Mouse (Mus musculus): Measurements from ENCODE around the gene Hhat. TPM values are rescaled to one million over a fixed set of nuclear protein-coding genes. Genes with fewer than 3 reads are reported as not detected.

Hhat gene
- polyA plus RNA-seq, 1 experiment = 0.39 TPM

DNA sequence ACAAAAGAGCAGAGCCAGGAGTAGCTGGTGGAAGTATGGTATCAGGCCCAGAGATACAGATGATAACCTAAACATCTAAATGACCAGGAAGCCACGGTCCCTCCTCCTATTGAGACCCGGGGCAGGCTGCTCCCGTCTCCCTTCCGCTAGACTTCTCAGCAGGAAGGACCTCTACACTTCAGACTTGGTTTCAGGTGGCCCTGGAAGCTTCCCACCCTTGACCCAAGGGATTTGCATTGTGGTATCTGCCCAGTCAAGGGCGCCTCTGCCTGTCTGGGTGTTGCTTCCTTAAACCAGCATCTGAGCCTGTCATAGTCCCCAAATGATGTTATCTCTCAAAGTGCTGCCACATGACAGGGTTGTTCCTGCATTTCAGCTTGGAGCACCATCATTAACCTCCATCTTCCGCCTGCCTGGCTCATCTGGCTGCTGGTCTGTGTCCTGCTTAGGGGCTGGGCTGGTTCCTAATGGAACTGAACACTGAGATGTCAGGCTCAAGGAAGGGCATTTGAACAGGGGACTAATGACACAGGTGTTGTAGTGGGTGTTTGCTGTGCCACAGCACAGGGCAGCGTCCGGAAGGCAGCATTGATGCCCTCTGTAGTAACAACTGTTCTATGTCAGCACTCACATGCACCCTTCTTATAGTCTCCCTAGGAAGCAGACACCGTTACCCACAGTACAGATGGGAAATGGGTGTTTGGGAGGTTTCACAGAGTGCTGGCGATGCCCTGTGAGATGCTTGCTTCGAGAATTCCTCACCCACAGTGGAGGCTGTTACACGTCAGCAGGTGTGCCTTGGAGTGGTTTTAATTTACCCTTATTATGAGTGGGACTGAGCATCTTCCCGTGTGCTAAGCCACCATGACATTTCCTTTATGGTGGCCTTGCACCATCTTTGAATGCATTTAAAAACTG is 280.9 kb downstream of the Hhat start:
- TF ChIP-seq POLR2A (IDR thresholded peaks at IDR 0.05; ENCODE audit: borderline replicate concordance, low read depth, low read length) = no peak
- no peak for TF ChIP-seq CTCF (IDR thresholded peaks at IDR 0.05; ENCODE audit: low read depth, low read length)
- H3K4me1 ChIP-seq (ENCODE audit: control insufficient read depth, insufficient read depth, low read length) = no peaks in the 10 kb centered on the region
- no peak overlapping the region for H3K27ac ChIP-seq (ENCODE audit: insufficient read depth, low read depth, low read length)
- H3K4me3 ChIP-seq (ENCODE audit: insufficient read depth, low read length) = no peak overlapping the region

DNA sequence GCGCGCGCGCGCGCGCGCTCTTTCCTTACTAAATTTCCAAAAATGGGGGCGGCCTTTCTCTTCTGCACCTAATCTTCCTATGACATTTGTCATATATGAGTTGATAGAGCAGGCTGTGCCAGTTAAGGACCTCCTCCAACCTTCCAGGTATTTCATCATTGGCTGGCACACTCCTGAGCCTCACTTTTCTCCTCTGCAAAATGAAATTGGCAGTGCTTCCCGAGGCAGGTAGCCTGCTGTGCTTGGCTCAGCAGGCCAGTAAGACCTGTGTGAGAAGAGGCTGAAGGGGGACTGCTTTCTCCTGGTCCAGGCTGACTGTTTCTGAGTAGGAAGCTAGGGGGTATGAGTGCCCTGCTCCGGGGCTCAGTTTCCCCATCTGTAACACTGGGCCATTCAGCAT is 283.5 kb downstream of the Hhat start:
- TF ChIP-seq POLR2A (IDR thresholded peaks at IDR 0.05; ENCODE audit: borderline replicate concordance, low read depth, low read length) = no peak
- no peak for TF ChIP-seq CTCF (IDR thresholded peaks at IDR 0.05; ENCODE audit: low read depth, low read length)
- no peaks in the 10 kb centered on the region for H3K4me1 ChIP-seq (ENCODE audit: control insufficient read depth, insufficient read depth, low read length)
- H3K4me3 ChIP-seq (ENCODE audit: insufficient read depth, low read length) = no peak overlapping the region
- H3K27ac ChIP-seq (ENCODE audit: insufficient read depth, low read depth, low read length) = no peak overlapping the region

DNA sequence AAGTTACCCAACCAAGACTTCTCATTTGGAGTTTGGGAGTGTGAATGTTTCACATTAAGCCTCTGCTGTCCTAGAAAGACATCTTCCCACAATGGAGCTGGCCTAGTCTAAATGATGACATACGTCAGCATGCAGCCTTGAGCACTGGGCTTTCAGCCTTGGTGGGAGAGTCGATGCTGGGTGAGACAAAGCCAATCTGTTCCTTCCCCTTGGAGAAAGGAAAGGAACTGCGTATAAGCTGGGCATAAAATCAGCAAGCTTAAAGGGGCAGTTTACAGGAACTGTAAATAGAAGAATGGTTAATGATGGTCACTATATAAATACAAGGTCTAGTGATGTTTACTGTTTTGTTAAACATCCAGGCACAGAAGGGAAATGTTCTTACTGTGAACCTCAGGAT is 286.0 kb downstream of the Hhat start:
- Histone ChIP-seq H3K4me1 (ENCODE audit: control insufficient read depth, insufficient read depth, low read length) (no peaks in the 10 kb centered on the region), H3K27ac (ENCODE audit: insufficient read depth, low read depth, low read length) (no peak overlapping the region), H3K4me3 (ENCODE audit: insufficient read depth, low read length) (no peak overlapping the region)
- TF ChIP-seq POLR2A (IDR thresholded peaks at IDR 0.05; ENCODE audit: borderline replicate concordance, low read depth, low read length) = no peak
- no peak for TF ChIP-seq CTCF (IDR thresholded peaks at IDR 0.05; ENCODE audit: low read depth, low read length)

DNA sequence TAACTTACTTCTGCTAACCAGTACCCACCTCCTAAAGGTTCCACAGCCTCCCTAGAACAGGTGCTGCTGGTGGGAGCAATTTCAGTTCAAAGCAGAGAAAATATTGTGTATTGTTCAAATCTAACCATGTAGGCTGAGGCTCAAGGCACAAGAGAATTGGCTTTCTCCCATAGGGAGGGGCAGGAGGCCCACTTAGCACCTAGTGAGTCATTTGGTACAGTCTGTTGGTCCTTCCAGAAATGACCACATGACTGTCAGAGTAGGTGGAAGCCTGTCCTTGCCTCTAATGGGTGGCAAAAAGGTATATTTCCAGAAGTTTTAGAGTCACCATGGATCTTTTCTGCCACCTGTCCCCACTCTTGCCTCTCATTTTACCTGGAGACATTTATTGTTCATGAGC is 289.6 kb downstream of the Hhat start:
- H3K4me1 ChIP-seq (ENCODE audit: control insufficient read depth, insufficient read depth, low read length) = no peaks in the 10 kb centered on the region
- H3K4me3 ChIP-seq (ENCODE audit: insufficient read depth, low read length) = no peak overlapping the region
- H3K27ac ChIP-seq (ENCODE audit: insufficient read depth, low read depth, low read length) = no peak overlapping the region
- TF ChIP-seq POLR2A (IDR thresholded peaks at IDR 0.05; ENCODE audit: borderline replicate concordance, low read depth, low read length) (no peak), CTCF (IDR thresholded peaks at IDR 0.05; ENCODE audit: low read depth, low read length) (no peak)

DNA sequence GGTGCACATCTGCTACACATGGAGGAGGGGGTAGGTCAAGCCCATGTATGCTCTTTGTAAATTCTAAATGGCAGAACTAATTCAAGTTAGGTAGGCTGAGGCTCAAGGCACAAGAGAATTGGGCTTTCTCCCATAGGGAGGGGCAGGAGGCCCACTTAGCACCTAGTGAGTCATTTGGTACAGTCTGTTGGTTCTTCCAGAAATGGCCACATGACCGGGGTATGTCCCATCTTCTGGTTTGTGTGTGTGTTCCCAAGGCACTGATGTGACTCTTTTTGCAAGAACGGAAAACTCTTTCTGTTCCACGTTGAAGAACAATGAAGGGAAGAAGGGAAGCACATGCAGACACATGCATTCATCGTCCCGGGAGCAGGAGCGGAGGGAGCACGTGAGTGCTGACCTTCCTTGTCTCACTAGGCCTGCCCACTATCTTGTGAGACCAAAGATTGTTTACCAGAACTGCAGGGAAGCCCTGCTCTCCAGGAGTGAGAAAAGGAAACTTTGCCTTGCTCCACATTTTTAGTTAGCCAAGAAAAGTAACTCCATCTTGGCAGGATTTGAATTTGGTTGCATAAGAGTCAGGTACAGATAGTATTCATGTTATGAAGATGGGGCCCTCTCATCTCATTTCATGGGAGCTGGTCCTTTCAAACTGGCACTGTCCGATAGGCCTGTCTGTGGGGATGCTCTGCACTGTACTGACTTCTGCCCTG is 290.8 kb downstream of the Hhat start:
- TF ChIP-seq POLR2A (IDR thresholded peaks at IDR 0.05; ENCODE audit: borderline replicate concordance, low read depth, low read length) (no peak), CTCF (IDR thresholded peaks at IDR 0.05; ENCODE audit: low read depth, low read length) (no peak)
- no peak overlapping the region for H3K27ac ChIP-seq (ENCODE audit: insufficient read depth, low read depth, low read length)
- no peaks in the 10 kb centered on the region for H3K4me1 ChIP-seq (ENCODE audit: control insufficient read depth, insufficient read depth, low read length)
- no peak overlapping the region for H3K4me3 ChIP-seq (ENCODE audit: insufficient read depth, low read length)

DNA sequence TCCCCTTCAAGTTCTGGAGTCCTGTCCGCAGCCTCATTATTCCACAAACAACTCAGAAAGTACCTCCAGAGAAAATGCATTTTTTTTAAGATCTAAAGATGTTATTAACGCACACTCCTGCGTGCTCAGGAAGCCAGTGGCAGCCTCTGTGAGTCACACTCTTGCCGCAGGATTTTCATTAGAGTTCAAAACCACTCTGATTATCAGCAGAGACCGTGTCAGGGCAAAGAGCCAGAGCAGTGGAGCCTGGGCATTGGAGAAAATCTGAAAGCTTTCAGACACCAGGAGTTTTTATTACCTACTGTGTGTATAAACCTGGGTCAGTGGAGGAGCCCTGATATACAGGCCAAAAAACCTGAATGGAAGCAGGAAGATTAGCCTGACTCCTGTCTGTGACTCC is 292.8 kb downstream of the Hhat start:
- TF ChIP-seq POLR2A (IDR thresholded peaks at IDR 0.05; ENCODE audit: borderline replicate concordance, low read depth, low read length) (no peak), CTCF (IDR thresholded peaks at IDR 0.05; ENCODE audit: low read depth, low read length) (no peak)
- H3K4me3 ChIP-seq (ENCODE audit: insufficient read depth, low read length) = no peak overlapping the region
- H3K27ac ChIP-seq (ENCODE audit: insufficient read depth, low read depth, low read length) = no peak overlapping the region
- no peaks in the 10 kb centered on the region for H3K4me1 ChIP-seq (ENCODE audit: control insufficient read depth, insufficient read depth, low read length)

DNA sequence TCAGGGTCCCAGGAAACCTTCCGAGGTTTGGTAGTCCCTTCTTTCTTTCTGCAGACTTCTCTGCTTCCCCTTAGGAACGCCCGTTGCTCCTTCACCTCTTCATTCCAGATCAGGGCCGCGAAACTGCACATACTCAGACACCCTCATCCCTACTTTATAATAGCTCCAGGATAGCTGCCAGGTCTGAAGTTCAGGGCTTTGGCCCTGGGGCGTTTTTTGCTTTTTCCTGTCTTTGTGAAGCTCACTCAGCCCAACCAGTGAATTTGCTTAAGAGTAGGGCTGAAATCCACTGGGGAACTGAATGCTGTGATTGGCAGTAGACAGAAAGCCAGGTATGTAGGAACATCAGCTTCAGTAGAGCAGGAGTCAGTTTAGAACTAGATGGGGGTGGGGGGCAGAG is 293.5 kb downstream of the Hhat start:
- H3K4me1 ChIP-seq (ENCODE audit: control insufficient read depth, insufficient read depth, low read length) = no peaks in the 10 kb centered on the region
- no peak overlapping the region for H3K4me3 ChIP-seq (ENCODE audit: insufficient read depth, low read length)
- no peak overlapping the region for H3K27ac ChIP-seq (ENCODE audit: insufficient read depth, low read depth, low read length)
- TF ChIP-seq CTCF (IDR thresholded peaks at IDR 0.05; ENCODE audit: low read depth, low read length) = no peak
- TF ChIP-seq POLR2A (IDR thresholded peaks at IDR 0.05; ENCODE audit: borderline replicate concordance, low read depth, low read length) = no peak

DNA sequence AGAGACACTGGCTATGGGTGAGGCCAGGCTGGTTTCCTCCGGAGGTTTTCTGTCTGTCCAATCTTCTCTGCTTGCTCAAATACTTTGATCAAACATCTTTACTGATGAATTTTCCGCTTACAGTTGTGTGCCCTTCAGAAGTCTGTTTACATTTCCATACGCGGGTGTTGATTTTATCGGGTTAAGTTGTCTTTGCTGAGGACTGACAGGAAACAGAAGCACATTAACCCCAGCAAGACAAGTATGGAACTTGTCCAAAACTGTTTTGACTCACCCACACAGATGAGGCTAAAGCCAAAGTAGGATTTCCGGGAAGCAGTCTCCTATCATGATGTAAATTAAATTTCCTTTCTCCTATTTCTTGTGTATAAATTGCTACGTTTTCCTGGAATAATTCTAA is 294.3 kb downstream of the Hhat start:
- TF ChIP-seq POLR2A (IDR thresholded peaks at IDR 0.05; ENCODE audit: borderline replicate concordance, low read depth, low read length) (no peak), CTCF (IDR thresholded peaks at IDR 0.05; ENCODE audit: low read depth, low read length) (no peak)
- Histone ChIP-seq H3K4me3 (ENCODE audit: insufficient read depth, low read length) (no peak overlapping the region), H3K4me1 (ENCODE audit: control insufficient read depth, insufficient read depth, low read length) (no peaks in the 10 kb centered on the region), H3K27ac (ENCODE audit: insufficient read depth, low read depth, low read length) (no peak overlapping the region)

DNA sequence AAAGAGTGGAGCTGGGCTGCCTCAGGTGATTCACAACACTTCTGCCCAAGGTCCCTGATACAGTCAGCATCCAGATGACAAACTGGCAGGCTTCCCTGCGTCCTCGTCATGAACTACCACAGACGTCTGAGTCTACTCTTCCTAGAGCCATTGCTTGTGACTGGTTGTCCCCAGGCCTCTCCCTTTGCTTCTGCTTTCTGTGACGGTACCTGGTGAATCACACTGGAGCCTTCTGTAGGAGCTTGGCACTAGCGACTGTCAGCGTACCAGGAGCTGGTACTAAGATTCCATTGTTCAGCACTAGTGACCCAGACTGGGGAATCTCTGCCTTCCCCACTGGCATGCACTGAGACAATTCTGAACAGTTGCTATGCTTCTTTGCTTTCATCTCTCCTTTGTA is 297.9 kb downstream of the Hhat start:
- Histone ChIP-seq H3K4me3 (ENCODE audit: insufficient read depth, low read length) (no peak overlapping the region), H3K27ac (ENCODE audit: insufficient read depth, low read depth, low read length) (no peak overlapping the region), H3K4me1 (ENCODE audit: control insufficient read depth, insufficient read depth, low read length) (no peaks in the 10 kb centered on the region)
- TF ChIP-seq CTCF (IDR thresholded peaks at IDR 0.05; ENCODE audit: low read depth, low read length) (no peak), POLR2A (IDR thresholded peaks at IDR 0.05; ENCODE audit: borderline replicate concordance, low read depth, low read length) (no peak)

DNA sequence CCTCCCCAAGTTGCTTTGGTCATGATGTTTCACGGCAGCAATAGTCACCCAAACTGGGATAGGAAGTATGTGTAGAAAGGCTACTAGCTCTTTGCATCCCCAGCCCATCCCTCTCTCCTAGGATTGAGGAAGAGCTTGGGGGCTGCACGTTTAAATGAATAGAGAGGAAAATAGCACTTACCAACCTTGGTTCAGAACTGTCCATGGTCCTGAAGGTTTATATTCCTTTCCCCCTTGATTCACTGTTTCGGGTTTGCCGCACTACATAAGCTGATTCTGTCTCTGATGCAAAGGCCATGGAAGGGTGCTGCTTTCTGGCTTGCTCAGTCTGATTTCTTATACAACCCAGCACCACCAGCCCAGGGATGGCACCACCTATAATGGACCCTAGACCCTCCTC is 298.7 kb downstream of the Hhat start:
- TF ChIP-seq CTCF (IDR thresholded peaks at IDR 0.05; ENCODE audit: low read depth, low read length) = no peak
- no peak for TF ChIP-seq POLR2A (IDR thresholded peaks at IDR 0.05; ENCODE audit: borderline replicate concordance, low read depth, low read length)
- Histone ChIP-seq H3K4me3 (ENCODE audit: insufficient read depth, low read length) (no peak overlapping the region), H3K4me1 (ENCODE audit: control insufficient read depth, insufficient read depth, low read length) (no peaks in the 10 kb centered on the region), H3K27ac (ENCODE audit: insufficient read depth, low read depth, low read length) (no peak overlapping the region)

All from bone marrow macrophage, adult 2 months (primary cell).